Mouse (Mus musculus) spleen, adult 2 months (tissue): ENCODE results near the gene Ddi2.

Experiments used
- CTCF ChIP-seq: fragments of 200-500 bp; IDR thresholded peaks from 2 replicates; pipeline ENCODE4 v1.5.1; 2011; ENCODE audit warnings: mild to moderate bottlenecking, inconsistent platforms; ENCODE audit not compliant: insufficient read depth, insufficient read length, insufficient replicate concordance; ENCODE audit errors: extremely low read depth
- POLR2A ChIP-seq: fragments of 200-500 bp; IDR thresholded peaks from 2 replicates; pipeline ENCODE4 v1.6.1; 2011; ENCODE audit warnings: low read depth, low read length, inconsistent platforms

GRCm38 (mm10) chr4:141708971-141709370 lies 14.2 kb downstream of the Ddi2 start:
- TF ChIP-seq POLR2A, result no peak
- no peak for TF ChIP-seq CTCF
